Mouse (Mus musculus) thymus, postnatal 25 days (tissue): ENCODE data around the gene Stil.
A peak's percentile ranks its signal among the peaks of the same experiment; 100 is the strongest.

Source experiments
- DNase-seq: peaks from one replicate; pipeline ENCODE4 v3.0.0; 2022

Gene Stil

DNA sequence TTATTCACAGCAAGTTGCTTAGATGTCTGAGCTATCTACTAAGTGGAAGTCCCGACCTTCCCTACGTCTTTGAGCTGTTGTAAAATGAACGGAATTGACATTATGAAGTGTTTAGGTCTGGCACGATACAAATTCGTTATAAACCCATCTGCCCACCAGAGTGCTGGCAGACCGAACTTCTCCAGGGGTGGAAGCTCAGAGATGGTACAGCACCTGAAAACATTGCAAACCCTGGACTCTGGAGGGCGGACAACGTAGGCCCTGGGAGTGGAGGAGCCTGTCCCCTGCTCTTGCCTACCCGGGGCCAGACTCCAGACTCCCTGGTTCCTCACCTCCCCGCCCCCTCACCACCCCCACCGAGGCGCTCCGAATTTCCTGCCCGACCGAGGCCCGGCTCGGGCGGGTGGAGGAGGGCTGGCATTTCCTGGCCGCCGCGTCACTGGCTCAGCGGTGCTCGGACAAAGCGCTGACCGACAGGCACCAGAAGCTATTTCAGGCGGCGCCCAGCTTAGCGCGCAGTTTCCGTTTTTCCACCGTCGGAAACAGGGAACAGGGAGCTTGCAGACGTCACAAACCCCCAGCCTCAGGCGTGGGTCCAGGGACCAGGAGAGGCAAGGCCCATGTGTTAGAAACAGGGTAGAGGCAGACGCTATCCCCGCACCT lies 52.5 kb downstream of the Stil start:
- no peak for DNase-seq

DNA sequence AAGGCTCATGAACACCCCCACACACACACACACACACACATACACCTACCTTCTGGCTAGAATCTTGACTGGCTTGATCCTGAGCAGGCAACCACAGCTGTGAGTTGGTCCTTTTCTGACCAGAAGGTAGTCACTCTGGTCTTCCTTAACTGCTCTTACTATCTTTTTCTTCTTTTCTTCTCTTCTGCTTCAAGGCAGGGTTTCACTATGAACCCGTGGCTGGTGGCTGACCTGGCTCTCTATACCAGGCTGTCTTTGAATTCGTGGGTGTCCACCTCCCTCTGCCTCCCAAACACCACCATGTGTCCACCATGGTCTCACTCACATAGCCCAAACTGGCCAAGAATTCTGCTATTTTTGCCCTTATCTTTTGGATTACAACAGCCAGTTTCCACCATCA lies 55.1 kb downstream of the Stil start:
- no peak for DNase-seq

DNA sequence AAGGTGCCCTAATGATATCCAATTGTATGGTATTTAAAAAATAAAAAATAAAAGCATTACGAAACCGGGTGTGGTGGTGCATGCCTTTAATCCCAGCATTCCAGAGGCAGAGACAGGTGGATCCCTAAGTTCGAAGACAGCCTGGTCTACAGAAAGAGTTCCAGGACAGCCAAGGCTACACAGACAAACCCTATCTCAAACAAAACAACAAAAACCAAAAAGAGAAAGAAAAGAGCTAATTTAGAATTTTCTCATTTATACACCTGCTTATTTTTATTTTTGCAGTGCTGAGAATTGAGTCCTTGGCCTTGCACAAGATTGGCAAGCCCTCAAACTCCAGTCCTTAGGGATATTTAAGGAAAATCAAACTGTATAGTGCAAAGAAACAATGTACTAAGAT lies 55.7 kb downstream of the Stil start:
- DNase-seq = no peak

DNA sequence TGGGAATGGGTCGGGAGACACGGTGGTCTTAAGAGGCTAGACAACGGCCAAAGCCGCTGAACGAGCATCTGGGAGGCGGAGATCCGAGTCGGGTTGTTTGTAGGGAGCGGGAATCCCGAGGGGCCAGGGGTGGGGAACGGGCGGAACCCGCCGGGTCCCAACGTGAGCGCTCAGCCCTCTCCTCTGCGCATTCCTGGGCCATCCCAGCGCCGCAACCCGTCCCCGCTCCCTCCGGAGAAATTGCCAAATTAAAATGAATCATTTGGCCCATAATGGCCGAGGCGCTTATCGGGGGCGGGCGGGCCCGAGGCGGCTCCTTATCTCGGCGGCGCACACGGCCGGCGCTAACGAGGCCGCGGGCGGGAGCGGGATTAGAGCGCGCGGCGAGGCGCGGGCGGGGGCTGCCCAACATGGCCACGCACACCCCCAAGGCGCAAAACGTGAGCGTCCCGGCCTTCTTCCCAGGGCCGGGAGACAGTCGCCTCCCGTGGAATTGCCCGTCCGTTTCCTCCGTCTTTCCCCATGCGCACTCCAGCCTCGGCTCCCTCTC lies 56.5 kb downstream of the Stil start, which contains the start of gene Tal1:
Gene Tal1, plus strand, starts transcription at position 56 of the 550 bp plus-strand sequence.
- no peak for DNase-seq

DNA sequence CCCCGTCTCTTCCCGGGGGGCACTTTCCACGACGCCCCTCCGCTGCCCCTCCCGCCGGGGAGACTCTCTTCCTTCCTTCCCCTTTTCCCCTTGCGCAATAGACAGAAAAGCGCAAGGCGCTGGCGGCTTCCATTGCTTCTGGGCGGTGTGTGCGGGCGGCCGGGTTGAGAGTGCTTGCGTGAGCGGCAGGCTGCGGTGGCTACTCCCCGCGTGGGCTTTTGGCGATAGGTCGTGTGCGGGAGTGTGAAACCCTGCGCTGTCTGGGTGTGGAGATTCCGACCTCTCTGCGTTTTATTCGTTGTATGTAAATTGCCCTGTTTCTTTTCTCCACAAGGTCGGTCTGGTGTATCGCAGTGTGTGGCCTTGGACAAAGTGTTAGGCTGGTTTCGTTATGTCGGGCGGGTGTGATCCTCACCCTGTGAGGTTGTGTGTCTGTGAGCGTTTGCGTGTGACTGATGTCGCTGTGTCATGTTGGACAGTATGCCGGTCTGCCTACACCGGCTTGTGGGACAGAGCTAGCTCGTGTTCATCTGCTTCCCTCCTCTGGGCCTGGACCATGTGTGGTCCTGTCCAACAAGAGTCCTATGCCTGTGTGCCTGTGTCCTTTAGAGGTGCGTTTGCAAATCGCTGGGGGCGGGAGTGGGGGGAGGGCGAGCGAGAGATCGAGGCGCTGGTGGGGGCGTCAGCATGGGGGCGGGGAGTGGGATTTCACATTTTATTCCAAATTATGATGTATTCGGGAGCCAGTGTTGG lies 57.1 kb downstream of the Stil start:
- no peak for DNase-seq

DNA sequence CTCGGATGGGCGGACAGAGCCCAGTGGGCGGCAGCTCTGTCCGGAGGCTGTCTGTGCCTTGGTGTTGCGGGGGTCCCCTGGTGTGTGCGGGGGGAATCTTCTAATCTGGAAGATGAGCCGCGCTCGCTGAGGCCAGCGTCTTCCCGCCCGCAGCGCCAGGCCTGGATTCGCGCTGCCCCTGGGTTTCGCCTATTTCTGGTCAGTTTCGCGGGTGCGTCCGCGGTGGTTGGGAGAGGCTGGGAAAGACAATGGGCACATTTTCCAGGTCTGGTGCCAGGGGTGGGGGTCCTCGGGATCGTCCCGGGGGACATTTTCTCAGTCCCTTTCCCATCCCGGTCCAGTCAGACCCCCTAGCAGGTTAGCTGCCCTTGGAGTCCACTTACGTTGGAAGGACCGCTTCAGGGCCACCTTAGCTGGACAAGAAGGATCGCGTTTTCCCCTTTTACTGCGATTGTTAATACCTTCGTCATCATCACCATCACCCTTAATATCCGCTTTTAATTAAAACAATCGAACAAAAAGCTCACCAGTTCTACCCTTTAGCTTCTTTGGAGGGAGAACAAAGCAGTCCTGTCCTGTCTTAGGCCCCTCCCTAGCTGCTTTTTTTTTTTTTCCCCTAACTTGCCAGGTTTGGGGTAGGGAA lies 57.8 kb downstream of the Stil start:
- no peak for DNase-seq

DNA sequence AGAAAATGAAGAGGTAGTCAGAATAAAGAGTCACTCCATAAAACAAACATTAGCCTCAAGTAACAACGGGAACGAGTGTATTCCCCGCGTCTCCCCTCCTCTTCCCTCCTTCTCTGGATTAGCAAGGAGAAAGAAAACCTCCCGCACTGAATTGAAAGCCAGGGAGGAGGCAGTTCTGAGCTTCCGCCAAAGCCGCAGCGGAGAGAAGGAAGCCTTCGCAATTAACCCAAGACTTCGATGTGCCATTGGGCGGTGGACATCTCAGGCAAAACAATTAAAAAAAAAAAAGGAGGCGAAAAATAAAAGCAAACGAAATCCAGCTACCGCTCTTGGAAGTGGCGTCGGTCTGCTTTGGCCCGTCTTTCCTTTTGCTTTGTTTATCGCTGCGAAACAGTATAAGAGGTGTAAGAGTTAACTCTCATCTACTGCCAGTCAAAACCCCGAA lies 58.4 kb downstream of the Stil start:
- DNase-seq = no peak

DNA sequence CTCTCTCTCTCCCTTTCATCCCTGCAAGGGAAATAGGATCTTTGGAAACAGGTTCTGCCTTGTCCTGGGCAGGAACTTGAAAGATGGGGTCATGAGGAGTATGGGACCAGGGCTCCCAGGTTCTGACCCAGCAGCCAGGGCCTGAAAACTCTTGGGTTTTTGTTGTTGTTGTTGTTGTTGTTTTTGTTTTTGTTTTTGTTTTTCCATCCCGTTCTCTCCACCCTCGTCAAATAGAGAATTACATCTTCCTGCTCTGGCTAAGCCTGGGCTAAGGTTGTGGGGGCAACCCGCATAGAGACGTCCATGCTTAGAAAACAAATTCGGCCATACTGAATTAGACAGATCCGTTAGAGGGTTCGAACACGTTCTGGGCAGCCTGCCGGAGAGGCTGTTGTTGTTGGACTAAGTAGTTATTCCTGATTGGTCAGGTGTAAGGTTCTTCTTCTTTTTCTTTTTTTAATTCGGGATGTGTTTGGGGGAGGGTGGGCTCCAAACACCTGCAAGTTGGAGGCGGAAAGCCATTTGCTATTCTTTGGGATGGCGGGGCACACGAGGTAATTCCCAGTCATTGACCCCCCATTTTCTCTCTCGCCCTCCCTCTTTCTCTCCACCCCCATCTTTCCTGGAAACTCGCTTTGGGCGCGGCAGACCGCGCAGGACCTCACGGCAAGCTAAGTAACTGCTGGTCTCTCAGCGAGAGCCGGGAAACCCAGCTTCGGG lies 59.1 kb downstream of the Stil start:
- DNase-seq = no peak

DNA sequence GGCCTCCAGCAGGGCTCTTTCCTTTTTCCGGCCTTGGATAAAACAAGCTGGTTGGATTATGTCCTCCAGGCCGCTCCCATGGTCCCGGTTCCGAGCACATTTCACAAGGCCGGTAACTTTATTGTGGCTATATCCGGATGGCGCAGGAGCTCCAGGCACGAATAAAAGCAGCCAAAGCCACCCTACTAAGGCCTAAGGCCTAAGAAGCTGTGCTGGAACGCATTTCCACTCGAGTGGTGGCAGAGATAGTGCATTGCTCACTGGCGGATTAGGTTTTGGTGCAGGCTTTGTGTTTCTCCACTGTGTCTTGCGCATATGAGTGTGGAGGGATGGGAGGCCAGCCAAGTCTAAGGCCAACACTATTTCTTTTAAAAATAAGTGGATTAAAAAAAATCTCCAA lies 59.9 kb downstream of the Stil start:
- no peak for DNase-seq

DNA sequence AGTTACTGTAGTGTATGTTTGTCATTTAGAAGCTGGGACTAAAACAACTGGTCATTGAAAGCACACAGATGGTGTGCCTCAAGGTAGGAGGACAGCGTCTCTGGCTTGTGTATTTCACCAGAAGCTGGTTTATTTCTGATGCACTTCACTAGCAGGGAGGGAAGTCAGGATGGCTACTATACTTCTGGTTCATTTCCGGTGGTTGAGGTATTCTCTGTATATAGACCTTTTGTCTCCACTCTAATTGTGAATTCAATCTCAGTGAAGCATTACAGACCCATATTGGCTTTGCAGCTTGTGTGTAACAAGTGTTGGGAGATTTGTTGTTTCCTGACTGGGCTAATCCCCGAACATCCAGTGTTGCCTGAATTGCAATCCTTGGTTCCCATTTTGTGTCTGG lies 60.8 kb downstream of the Stil start:
- DNase-seq = no peak

DNA sequence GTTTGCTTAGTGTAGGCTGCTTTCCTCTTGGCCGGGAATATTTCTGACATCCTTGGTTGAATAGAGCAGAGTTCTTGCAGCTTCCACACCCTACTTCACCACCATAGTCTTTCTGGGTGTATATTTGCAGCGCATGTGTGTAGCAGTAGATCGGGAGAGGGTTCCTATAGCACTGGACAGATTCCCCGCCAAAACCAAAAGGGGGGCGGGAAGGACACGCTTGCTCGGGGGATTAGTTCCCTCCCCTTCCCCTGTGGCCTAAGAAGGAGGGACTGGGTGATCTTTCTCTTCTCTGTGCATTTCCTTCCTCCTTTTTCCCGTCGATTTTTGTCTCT lies 62.5 kb downstream of the Stil start:
- no peak for DNase-seq

DNA sequence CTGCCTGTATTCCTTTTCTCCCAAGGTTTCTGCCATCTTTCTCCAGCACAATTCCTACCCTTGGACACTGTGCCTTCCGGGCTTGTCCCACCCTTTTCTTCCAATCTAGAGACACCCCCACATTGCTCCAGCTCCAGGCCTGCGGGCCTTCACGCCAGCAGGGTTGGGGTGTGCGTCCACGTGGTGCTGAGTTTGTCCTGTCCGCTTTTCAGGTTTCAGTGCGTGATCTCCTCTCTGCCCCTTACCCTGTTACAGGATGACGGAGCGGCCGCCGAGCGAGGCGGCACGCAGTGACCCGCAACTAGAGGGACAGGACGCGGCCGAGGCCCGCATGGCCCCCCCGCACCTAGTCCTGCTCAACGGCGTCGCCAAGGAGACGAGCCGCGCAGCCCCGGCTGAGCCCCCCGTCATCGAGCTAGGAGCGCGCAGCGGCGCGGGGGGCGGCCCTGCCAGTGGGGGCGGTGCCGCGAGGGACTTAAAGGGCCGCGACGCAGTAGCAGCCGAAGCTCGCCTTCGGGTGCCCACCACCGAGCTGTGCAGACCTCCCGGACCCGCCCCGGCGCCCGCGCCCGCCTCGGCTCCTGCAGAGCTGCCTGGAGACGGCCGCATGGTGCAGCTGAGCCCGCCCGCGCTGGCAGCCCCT lies 63.0 kb downstream of the Stil start:
- DNase-seq = peak; percentile 21

DNA sequence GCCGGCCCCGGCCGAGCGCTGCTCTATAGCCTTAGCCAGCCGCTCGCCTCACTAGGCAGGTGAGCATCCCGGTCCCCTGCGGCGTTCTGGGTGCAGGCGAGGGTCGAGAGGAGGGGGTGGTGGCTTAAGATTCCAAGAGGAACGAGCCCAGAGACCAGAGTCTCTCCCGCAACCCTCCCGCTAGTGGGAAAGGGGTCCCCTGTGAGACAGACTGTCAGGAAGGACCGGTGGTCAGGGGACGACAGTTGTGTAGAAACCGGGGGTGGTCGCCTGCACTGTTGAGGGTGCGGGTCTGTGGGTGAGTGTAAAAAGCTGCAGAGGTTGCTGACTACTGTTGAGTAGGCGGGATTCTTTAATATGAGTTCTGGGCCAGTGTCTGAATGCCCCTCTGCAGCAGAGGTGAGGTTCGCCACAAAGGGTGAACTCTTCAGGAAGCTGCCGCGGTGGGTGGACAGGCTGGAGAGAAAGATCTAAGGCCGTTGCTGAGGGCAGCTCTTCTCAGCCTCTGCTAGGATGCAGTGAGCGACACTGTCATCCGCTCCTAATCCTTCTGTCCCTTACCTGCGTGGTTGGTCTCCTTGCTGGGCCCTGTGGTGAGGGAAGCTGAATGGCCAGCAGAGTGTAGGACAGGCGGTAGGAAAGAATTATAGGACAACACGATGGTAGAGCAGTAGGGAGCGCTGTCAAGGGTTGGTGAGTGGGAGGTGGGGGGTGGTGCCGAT lies 63.7 kb downstream of the Stil start:
- no peak for DNase-seq

DNA sequence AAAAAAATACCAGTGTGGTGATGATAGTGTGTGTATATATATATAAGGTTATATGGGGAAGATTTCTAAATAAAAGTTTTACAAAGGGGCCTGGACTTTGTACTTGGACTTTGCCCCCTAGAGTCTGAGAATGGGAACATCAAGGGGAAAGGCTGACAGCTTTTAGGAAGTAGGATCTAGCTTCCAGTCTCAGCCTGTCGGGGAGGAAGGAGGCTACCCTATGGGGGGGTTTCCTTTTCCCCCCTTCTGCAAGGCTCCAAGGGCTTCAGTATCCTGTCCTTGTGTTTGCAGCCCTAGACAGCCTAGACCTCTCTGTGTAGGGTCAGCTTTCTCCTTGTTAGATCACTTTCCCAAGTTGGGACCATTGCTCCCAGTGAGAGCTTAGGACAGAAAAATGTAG lies 71.7 kb downstream of the Stil start:
- DNase-seq = no peak

DNA sequence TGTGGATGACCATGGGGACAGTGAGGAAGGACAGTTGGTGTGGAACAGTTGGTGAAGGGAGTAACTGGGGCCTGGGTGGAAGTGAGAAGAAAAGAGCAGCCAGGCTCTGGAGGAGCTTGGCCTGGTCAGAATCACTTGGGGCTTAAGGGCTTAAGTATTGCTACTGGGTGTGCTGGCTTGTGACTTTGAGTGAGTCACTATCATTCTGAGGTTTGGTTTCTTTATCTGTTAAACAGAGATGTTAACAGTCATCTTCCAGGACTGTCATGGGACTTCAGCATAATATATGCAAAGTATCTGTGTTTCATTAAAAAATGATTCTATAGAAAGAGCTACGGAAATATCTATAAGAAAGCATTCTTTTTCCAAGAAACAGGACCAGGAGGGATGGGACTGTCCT lies 74.8 kb downstream of the Stil start:
- no peak for DNase-seq

DNA sequence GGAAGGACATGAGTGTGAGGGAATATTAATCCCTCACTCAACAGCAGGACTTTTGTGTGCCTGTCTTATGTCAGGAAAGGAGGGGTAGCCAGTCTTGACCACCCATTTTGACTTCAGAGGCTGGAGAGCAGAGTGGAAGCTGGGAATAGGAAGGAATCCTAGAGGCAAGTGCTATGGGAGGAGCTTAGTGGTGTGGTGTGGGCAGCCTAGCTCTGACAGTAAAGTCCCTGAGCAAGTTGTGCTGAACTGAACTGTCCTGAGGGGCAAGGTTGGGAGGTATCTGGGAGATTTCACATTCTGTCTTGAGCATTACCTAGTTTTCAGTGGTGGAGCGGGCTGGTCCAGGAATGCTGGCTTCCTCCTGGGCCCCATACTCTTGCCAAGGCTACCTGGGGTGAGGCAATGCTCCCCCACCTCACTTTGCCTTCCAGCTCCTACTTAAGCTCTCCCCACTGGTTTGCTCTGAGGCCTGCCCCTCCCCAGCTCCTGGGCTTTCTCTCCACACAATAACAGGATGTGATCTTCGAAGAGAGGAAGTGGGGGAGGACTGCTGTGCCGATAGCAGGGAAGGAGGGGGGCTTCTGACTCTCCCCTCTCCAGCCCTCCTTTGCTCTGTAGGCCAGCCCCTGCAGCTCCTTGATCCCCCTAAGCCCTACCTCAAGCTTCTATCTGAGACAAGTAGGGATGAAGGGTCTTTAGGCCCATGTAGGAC lies 75.4 kb downstream of the Stil start:
- DNase-seq = peak; percentile 49

DNA sequence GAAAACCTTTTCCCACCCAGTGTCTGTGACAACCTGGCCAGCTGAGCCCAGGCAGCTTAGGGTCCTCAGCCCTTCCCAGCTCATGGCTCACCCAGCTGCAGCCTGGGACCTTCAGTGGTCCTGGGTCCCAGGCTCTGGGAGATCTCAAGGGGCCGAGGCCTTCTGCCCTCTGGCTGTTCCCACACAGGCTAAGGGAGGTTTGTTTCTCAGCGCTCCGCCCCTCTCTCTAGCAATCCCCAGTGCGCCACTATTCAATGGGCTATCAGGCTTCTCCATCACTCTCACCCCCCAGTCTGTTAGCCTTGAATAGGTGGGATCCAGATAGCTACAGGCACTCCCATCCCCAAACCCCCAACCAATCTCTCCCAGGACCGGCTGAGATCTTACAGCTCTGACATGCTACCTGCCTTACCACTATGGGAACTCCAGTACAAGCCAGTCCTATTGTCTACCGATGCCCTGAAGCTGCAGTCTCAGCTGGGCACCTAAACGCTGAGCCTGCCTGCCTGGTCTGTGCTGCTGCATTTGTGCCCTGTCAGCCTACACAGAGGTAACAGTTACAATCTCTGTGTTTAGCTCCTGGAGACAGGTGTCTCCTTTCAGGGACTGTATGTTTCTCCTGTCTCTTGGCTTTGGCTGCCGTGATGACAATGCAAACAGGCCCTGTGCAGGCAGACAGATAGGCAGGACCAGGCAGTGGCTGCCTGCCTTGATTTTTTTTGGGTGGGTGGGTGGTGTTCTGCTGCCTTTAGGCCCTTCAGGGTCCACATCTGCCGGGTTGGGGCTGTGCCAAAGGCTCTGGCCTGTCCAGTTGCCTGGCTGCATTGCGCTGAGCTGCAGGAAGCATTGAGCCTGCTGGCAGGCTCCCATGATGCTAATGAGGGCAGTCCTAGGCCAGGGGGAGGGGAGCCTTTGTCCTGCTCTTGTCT lies 79.2 kb downstream of the Stil start:
- no peak for DNase-seq

DNA sequence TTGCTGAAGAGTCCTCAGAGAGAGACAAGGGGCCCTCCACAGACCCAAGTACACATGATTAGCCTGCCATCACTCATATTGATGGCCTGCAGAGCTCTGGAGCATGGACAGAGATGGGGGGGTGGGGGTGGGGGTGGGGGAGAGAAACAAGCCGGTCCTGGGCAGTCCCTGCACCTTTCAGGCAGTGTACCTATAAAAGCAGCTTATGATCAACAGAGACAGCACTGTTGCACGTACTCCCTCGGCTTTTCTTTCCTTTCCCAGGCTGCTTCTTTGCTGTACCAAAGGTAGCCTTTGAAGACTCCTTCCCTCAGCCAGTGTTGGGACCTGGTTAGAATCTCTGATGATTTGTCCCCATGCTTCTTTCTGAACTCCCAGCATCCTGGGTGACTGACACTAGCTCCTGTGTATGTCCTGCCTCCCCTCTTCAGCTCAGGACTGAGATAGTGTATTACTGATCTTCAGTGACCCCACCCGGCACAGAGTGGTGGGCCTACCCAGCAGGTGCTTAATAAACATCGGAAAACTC lies 79.9 kb downstream of the Stil start:
- DNase-seq = no peak

DNA sequence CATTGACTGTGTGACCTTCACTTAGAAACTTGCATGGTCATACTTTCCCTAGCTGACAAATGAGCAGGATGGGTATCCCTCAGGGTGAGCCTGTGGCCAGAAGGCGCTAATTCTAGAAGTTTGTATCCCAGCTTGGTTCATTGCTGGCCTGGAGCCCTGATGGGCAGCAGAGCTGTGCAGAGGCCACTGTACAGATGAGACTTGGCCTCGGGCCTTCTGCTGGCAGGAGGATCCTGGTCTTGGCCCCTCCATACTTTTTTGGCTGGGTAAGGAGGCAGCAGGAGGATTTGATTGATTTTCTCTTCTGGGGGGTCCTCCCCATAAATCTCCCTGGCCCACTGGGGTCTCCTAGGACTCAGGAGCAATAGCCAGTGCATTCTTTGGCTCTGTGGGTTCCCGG lies 83.1 kb downstream of the Stil start:
- no peak for DNase-seq

DNA sequence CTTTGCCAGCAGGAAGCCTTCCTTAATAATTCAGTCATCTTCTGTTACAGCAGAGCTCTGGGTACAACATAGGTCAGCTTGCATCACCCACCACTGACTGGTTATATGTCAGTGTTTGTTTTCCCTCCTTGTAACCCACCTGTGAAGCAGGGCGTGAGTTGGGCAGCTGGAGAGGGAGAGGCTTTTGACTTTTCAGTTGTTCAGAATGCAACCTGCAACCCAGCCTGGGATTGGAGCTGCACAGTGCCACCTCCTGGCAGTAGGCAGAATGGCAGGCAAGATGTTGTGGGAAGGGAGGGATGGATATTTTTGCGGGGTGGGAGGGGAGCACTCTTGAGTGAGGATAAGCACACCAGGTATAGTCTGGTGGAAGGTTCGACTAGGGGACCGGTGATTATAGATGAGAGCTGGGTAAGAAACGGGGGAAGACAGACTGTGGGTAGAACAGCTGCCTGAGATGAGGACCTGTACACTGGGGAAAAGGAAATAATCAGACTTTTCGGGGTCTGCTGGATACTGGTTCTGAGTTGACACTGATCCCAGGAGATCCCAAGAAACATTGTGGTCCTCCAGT lies 85.7 kb downstream of the Stil start:
- peak; percentile 54 for DNase-seq
